Mouse (Mus musculus): ENCODE measurements at regions not wholly inside any gene's neighbourhood (a gene's known extent, or its start where the extent isn't known, plus 50 kb on each side); places are given as distances from the start of the nearest gene placed in this dataset.
A peak's percentile ranks its signal among the peaks of the same experiment; 100 is the strongest.

GRCm38 (mm10) chr7:74944421-74945098 lies 364.5 kb downstream of the Sv2b start:
- H3K4me1 ChIP-seq = no peaks in the 10 kb centered on the region
- H3K27me3 ChIP-seq (ENCODE audit: low read depth, poor library complexity, severe bottlenecking) = no peaks in the 10 kb centered on the region
- no peak for DNase-seq (ENCODE audit: low spot score)
- no peak overlapping the region for H3K27ac ChIP-seq (replicated peaks)
- H3K4me3 ChIP-seq = no peak overlapping the region
- H3K9me3 ChIP-seq (replicated peaks) = no peaks in the 10 kb centered on the region
- WGBS = 82% methylated on average over 5 of the region's 5 CpGs
- H3K36me3 ChIP-seq = no peaks in the 10 kb centered on the region

GRCm38 (mm10) chr7:74942917-74943316 lies 366.1 kb downstream of the Sv2b start:
- Histone ChIP-seq H3K27ac (replicated peaks) (no peak overlapping the region), H3K27me3 (ENCODE audit: low read depth, poor library complexity, severe bottlenecking) (no peaks in the 10 kb centered on the region), H3K4me1 (no peaks in the 10 kb centered on the region), H3K36me3 (no peaks in the 10 kb centered on the region), H3K4me3 (no peak overlapping the region), H3K9me3 (replicated peaks) (no peaks in the 10 kb centered on the region)
- DNase-seq (ENCODE audit: low spot score) = no peak
- WGBS = 88% methylated on average over 4 of the region's 4 CpGs

GRCm38 (mm10) chr7:74942146-74942545 lies 366.9 kb downstream of the Sv2b start:
- DNase-seq (ENCODE audit: low spot score) = no peak
- Histone ChIP-seq H3K27me3 (ENCODE audit: low read depth, poor library complexity, severe bottlenecking) (no peaks in the 10 kb centered on the region), H3K4me1 (no peaks in the 10 kb centered on the region), H3K27ac (replicated peaks) (no peak overlapping the region), H3K9me3 (replicated peaks) (no peaks in the 10 kb centered on the region), H3K4me3 (no peak overlapping the region), H3K36me3 (no peaks in the 10 kb centered on the region)
- WGBS = 86% methylated on average over 3 of the region's 3 CpGs

DNA sequence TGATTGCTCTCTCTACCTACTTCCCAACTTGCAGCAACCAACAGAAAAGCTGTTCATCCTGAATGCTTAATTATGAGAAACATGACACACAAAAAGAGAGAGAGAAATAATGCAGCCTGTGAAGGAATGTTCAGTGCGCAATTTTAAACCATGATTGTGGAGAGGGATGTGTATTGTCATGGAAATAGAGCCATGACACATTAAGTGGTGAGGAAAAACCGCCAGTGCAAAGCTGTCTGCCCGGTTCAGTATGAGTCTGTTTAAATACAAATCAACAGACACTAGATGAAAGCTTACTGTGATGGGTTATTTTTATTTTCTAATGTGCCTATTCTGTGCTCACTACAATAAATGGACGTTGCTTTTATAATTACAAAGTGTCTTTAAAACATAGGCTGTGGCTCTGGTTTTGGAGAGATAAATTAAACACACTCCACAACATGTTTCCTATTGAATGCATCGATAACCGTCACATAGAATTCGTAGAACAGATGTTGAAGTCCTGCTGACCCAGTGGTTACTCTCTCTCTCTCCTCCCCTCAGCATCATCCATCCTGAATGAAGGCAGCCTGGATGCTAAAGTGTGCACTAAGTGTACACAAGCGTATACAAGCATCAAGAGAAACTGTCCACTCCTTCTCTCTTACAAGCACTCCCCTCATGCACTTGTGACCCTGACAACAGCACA lies 374.7 kb upstream of the Slco3a1 start:
- Histone ChIP-seq H3K36me3 (no peaks in the 10 kb centered on the region), H3K4me1 (peaks cover 15% of the 10 kb centered on the region), H3K9me3 (replicated peaks) (no peaks in the 10 kb centered on the region), H3K27ac (replicated peaks) (peak overlapping the region; percentile 3; the same call in 1 of the 2 replicates), H3K4me3 (no peak overlapping the region), H3K27me3 (ENCODE audit: low read depth, poor library complexity, severe bottlenecking) (no peaks in the 10 kb centered on the region)
- 72% methylated on average over 8 of the region's 8 CpGs for WGBS
- DNase-seq (ENCODE audit: low spot score) = no peak

DNA sequence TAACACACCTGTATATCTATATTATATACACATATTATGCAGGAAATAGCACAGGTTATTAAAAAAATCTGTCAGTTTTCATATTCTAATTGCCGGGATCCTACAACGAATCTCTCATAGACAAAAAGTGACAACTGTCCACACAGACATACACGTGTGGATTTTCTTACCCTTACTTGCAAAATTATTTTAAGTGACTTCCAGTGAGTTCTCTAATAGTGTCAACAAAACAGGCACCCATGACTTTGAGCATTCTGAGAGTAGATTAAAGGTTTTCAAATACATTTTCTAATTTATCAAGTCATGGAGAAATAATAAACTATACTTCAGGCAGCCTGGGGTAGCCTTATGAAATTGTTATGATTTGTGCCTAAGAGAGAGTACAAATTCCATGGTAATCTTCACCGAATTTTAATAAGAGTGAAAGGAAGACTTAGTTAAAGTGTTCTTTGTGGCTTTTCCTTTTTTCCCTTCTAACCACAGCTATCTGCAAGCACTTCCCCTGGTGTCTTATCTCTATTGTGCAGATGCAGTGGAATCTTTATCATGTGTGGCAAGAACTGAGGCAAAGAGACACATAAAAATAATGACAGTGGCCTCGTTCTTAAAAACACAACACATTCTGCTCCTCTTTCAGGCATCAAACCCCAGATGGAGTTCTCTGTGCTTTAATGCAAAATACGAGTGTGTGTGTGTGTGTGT lies 373.8 kb upstream of the Slco3a1 start:
- no peak overlapping the region for H3K4me3 ChIP-seq
- H3K27me3 ChIP-seq (ENCODE audit: low read depth, poor library complexity, severe bottlenecking) = no peaks in the 10 kb centered on the region
- peaks cover 15% of the 10 kb centered on the region for H3K4me1 ChIP-seq
- no peaks in the 10 kb centered on the region for H3K36me3 ChIP-seq
- WGBS = 84% methylated on average over 6 of the region's 6 CpGs
- no peaks in the 10 kb centered on the region for H3K9me3 ChIP-seq (replicated peaks)
- no peak overlapping the region; the same call in 1 of the 2 replicates for H3K27ac ChIP-seq (replicated peaks)
- DNase-seq (ENCODE audit: low spot score) = no peak

GRCm38 (mm10) chr7:74926729-74927128 lies 372.1 kb upstream of the Slco3a1 start:
- no peak overlapping the region for H3K27ac ChIP-seq (replicated peaks)
- DNase-seq (ENCODE audit: low spot score) = no peak
- H3K9me3 ChIP-seq (replicated peaks) = no peaks in the 10 kb centered on the region
- WGBS = 68% methylated on average over 2 of the region's 2 CpGs
- H3K4me3 ChIP-seq = no peak overlapping the region
- H3K36me3 ChIP-seq = no peaks in the 10 kb centered on the region
- H3K27me3 ChIP-seq (ENCODE audit: low read depth, poor library complexity, severe bottlenecking) = no peaks in the 10 kb centered on the region
- peaks cover 15% of the 10 kb centered on the region for H3K4me1 ChIP-seq

- WGBS = 93% methylated on average over 1 of the region's 1 CpGs
- H3K9me3 ChIP-seq (replicated peaks) = no peaks in the 10 kb centered on the region
Measured at GRCm38 (mm10) chr7:74924156-74924555, 369.6 kb upstream of the Slco3a1 start.

DNA sequence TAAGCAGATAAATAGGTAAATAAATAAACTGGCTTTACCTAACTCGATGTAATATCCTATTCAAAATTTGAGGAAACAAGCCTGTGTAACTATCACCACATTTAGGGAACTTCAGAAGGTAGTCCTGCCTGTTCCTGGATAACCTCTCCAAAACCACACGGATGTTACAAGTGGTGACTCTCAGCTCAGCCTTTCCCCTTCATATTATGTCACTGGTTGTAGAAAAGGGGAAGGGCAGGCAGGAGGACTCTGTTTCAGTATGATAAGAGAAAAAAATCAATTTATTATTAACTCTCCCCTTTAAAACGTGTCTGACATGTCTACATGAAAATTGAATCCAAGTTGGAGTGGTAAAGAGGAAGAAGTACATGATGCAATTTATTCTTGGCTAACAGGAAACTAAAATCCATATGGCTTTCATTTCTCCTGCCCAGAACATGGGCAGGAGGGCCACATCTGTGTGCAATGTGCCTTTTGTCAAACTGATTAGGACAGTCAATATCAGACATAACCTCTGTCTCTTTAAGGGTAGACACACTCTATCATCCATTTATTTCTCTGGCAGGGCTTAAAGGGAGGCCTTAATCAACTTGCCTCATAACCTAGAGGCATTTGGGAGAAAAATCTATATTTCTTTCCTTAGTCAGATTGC lies 353.9 kb upstream of the Slco3a1 start:
- Histone ChIP-seq H3K4me1 (peaks cover 2% of the 10 kb centered on the region; the same call in 1 of the 2 replicates), H3K4me3 (no peak overlapping the region), H3K27ac (replicated peaks) (no peak overlapping the region), H3K27me3 (ENCODE audit: low read depth, poor library complexity, severe bottlenecking) (no peaks in the 10 kb centered on the region), H3K9me3 (replicated peaks) (no peaks in the 10 kb centered on the region), H3K36me3 (no peaks in the 10 kb centered on the region)
- no peak for DNase-seq (ENCODE audit: low spot score)
- 71% methylated on average over 3 of the region's 3 CpGs for WGBS

More at GRCm38 (mm10) chr7:74924156-74924555, 369.6 kb upstream of the Slco3a1 start:
- Histone ChIP-seq H3K4me1 (peaks cover 9% of the 10 kb centered on the region), H3K27ac (replicated peaks) (no peak overlapping the region), H3K27me3 (ENCODE audit: low read depth, poor library complexity, severe bottlenecking) (no peaks in the 10 kb centered on the region), H3K36me3 (no peaks in the 10 kb centered on the region), H3K4me3 (no peak overlapping the region)
- DNase-seq (ENCODE audit: low spot score) = no peak

DNA sequence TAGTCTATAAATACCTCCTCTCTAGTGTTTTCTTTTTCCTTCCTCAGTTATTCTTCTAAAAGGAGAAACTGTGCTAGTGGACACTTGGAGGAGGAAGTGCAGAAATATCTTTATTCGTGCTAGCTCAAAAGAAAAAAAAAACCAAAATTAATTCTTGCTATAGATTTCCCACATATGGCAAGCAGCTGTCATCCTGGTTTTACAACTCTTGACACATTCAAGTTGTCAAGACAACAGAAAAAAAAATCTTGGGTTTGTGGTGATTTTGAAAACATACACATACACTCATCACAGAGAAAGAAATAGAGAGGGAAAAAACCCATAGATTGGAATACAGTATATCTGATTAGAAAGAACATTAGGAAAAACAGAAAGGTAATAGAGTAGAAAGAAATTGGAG lies 352.8 kb upstream of the Slco3a1 start:
- Histone ChIP-seq H3K27me3 (ENCODE audit: low read depth, poor library complexity, severe bottlenecking) (no peaks in the 10 kb centered on the region), H3K4me1 (no peaks in the 10 kb centered on the region), H3K27ac (replicated peaks) (no peak overlapping the region), H3K9me3 (replicated peaks) (no peaks in the 10 kb centered on the region), H3K4me3 (no peak overlapping the region), H3K36me3 (no peaks in the 10 kb centered on the region)
- 90% methylated on average over 1 of the region's 1 CpGs for WGBS
- DNase-seq (ENCODE audit: low spot score) = no peak

GRCm38 (mm10) chr7:74877466-74877865 lies 322.9 kb upstream of the Slco3a1 start:
- Histone ChIP-seq H3K36me3 (no peaks in the 10 kb centered on the region), H3K4me1 (no peaks in the 10 kb centered on the region), H3K27ac (replicated peaks) (no peak overlapping the region), H3K27me3 (ENCODE audit: low read depth, poor library complexity, severe bottlenecking) (no peaks in the 10 kb centered on the region), H3K4me3 (no peak overlapping the region), H3K9me3 (replicated peaks) (no peaks in the 10 kb centered on the region)
- no peak for DNase-seq (ENCODE audit: low spot score)
- 91% methylated on average over 3 of the region's 3 CpGs for WGBS

GRCm38 (mm10) chr7:74876667-74877066 lies 322.1 kb upstream of the Slco3a1 start:
- no peak for DNase-seq (ENCODE audit: low spot score)
- H3K9me3 ChIP-seq (replicated peaks) = no peaks in the 10 kb centered on the region
- H3K4me3 ChIP-seq = no peak overlapping the region
- 81% methylated on average over 4 of the region's 4 CpGs for WGBS
- no peak overlapping the region for H3K27ac ChIP-seq (replicated peaks)
- H3K4me1 ChIP-seq = no peaks in the 10 kb centered on the region
- no peaks in the 10 kb centered on the region for H3K36me3 ChIP-seq
- H3K27me3 ChIP-seq (ENCODE audit: low read depth, poor library complexity, severe bottlenecking) = no peaks in the 10 kb centered on the region

- Histone ChIP-seq H3K27me3 (ENCODE audit: low read depth, poor library complexity, severe bottlenecking) (no peaks in the 10 kb centered on the region), H3K4me1 (no peaks in the 10 kb centered on the region), H3K4me3 (no peak overlapping the region), H3K36me3 (no peaks in the 10 kb centered on the region), H3K9me3 (replicated peaks) (no peaks in the 10 kb centered on the region), H3K27ac (replicated peaks) (no peak overlapping the region)
- no peak for DNase-seq (ENCODE audit: low spot score)
- WGBS = 87% methylated on average over 1 of the region's 1 CpGs
Measured at GRCm38 (mm10) chr7:74870250-74870649, 315.7 kb upstream of the Slco3a1 start.
